Mouse (Mus musculus) testis, adult 2 months (tissue): Measurements from ENCODE around the gene Cyp2c23.

Source experiments
- CTCF ChIP-seq: fragments of 200-500 bp; IDR thresholded peaks from 2 replicates; pipeline ENCODE4 v1.5.1; 2012; ENCODE audit warnings: low read depth, mild to moderate bottlenecking, inconsistent platforms, low read length, moderate library complexity; ENCODE audit not compliant: control insufficient read depth, insufficient read depth, insufficient replicate concordance
- POLR2A ChIP-seq: fragments of 200-500 bp; IDR thresholded peaks from 2 replicates; pipeline ENCODE4 v1.6.1; 2012; ENCODE audit warnings: low read depth, mild to moderate bottlenecking, inconsistent platforms, low read length, moderate library complexity; ENCODE audit not compliant: control insufficient read depth

GRCm38 (mm10) chr19:44005025-44005424 is 24.0 kb downstream of the Cyp2c23 start:
- TF ChIP-seq POLR2A, result no peak
- TF ChIP-seq CTCF, result no peak
